Mouse (Mus musculus) erythroblast, embryonic 14.5 days (primary cell): ENCODE results near the gene Gucd1.

Experiments used
- GATA1 ChIP-seq: IDR thresholded peaks from 2 replicates; pipeline ENCODE4 v1.6.1; 2012; ENCODE audit warnings: low read length, inconsistent platforms, mixed read lengths
- TAL1 ChIP-seq: IDR thresholded peaks from 3 replicates; pipeline ENCODE4 v1.6.1; 2012; ENCODE audit warnings: low read length, inconsistent platforms, mixed read lengths

GRCm38 (mm10) chr10:75444111-75444826 is 73.5 kb downstream of the Gucd1 start:
- no peak for TF ChIP-seq GATA1
- no peak for TF ChIP-seq TAL1
